Mouse (Mus musculus) lung, postnatal 14 days (tissue): ENCODE measurements around the gene 1110051M20Rik.

Source experiments
- DNase-seq: peaks from one replicate; pipeline ENCODE4 v3.0.0; 2021

1110051M20Rik gene

GRCm38 (mm10) chr2:91413811-91414210, 30.7 kb downstream of the 1110051M20Rik start:
- no peak for DNase-seq

GRCm38 (mm10) chr2:91412361-91412760, 32.1 kb downstream of the 1110051M20Rik start:
- DNase-seq: peak; percentile 53

GRCm38 (mm10) chr2:91411473-91411872, 33.0 kb downstream of the 1110051M20Rik start:
- DNase-seq: no peak

GRCm38 (mm10) chr2:91408031-91408430, 36.5 kb downstream of the 1110051M20Rik start:
- DNase-seq: no peak

- DNase-seq: no peak
These were observed 39.4 kb downstream of the 1110051M20Rik start for GRCm38 (mm10) chr2:91405071-91405470.

- DNase-seq: no peak
These were observed 44.8 kb downstream of the 1110051M20Rik start for GRCm38 (mm10) chr2:91399727-91400126.

GRCm38 (mm10) chr2:91399168-91399567, 45.3 kb downstream of the 1110051M20Rik start:
- DNase-seq: no peak

- no peak for DNase-seq
These were observed 50.4 kb downstream of the 1110051M20Rik start for GRCm38 (mm10) chr2:91394078-91394477.

GRCm38 (mm10) chr2:91388738-91389137, 55.8 kb downstream of the 1110051M20Rik start:
- DNase-seq: no peak

- DNase-seq: no peak
These were observed 56.2 kb downstream of the 1110051M20Rik start for GRCm38 (mm10) chr2:91388281-91388680.

- DNase-seq: no peak
These were observed 57.1 kb downstream of the 1110051M20Rik start for GRCm38 (mm10) chr2:91387287-91387958.

GRCm38 (mm10) chr2:91386547-91387286, 57.8 kb downstream of the 1110051M20Rik start:
- no peak for DNase-seq

GRCm38 (mm10) chr2:91383294-91383693, 61.2 kb downstream of the 1110051M20Rik start:
- DNase-seq: no peak

GRCm38 (mm10) chr2:91377038-91377437, 67.5 kb downstream of the 1110051M20Rik start:
- DNase-seq: no peak

- DNase-seq: no peak
These were observed 74.2 kb downstream of the 1110051M20Rik start for GRCm38 (mm10) chr2:91370314-91370713.

GRCm38 (mm10) chr2:91363272-91363671, 81.2 kb downstream of the 1110051M20Rik start:
- no peak for DNase-seq

GRCm38 (mm10) chr2:91361068-91361528, 83.4 kb downstream of the 1110051M20Rik start:
- peak; percentile 56 for DNase-seq

GRCm38 (mm10) chr2:91355767-91356166, 88.7 kb downstream of the 1110051M20Rik start:
- DNase-seq: peak; percentile 39

GRCm38 (mm10) chr2:91354727-91355403, 89.6 kb downstream of the 1110051M20Rik start:
- DNase-seq: no peak

GRCm38 (mm10) chr2:91353854-91354253, 90.7 kb downstream of the 1110051M20Rik start:
- no peak for DNase-seq

- DNase-seq: no peak
These were observed 92.7 kb downstream of the 1110051M20Rik start for GRCm38 (mm10) chr2:91351841-91352240.

GRCm38 (mm10) chr2:91349974-91350457, 94.5 kb downstream of the 1110051M20Rik start:
- DNase-seq: peak; percentile 46

- peak; percentile 49 for DNase-seq
These were observed 95.6 kb downstream of the 1110051M20Rik start for GRCm38 (mm10) chr2:91348936-91349335.
